Mouse (Mus musculus): ENCODE measurements at regions not wholly inside any gene's neighbourhood (a gene's known extent, or its start where the extent isn't known, plus 50 kb on each side); places are given as distances from the start of the nearest gene placed in this dataset.

DNA sequence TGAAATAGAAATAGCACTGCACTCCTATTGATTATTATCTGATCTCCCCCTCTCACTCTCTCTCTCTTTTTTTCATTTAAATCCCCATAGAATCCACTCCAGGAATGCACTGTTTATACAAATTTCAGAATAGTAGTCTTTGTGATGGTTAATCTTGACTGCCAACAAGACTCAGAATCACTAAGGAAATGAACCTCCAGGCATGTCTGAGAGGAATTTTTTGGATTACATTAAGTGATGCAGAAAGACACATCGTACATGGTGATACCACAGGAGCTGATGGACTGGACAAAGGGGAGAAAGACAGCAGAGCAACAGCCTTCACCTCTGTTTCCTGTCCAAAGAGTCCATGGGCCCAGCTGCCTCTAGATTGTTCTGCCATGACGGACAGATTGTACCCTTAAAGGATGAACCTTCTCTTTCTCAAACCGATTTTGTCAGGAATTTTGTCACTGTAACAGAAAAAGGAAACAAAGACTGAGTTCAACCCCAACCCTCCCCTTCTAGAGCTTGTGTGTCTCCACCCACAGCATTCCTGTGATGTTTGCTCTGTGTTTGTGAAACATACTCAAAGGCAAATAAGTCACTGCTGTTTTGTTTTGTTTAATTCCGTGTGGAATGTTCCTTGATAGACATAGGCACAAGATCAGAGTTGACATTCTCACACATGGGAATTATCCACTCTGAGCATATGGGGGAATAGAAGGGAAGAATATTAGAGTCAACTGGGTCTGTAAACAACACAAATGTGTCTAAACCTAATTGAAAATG lies 59.1 kb upstream of the Gm34302 start:
- no peak for DNase-seq (ENCODE audit: low spot score)

DNA sequence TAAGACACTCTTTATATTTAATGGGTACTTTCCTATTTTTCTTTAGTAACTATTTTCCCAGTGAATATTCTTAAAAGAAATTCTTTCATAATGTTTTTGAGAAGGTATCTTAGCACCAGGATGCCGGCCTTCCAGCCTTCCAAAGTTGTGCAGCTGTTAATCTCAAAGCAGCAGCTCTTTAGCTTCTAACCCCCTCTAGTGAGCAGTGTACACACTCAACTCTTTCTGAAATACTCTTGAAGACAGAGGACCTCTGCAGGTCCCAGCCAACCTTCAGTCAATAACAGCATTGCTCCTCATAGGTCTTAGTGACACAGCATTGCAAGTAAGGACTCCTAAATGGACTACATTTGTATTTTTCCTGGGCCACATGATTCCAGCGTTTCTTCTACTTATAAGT lies 55.2 kb upstream of the Gm34302 start:
- DNase-seq (ENCODE audit: low spot score), result no peak

DNA sequence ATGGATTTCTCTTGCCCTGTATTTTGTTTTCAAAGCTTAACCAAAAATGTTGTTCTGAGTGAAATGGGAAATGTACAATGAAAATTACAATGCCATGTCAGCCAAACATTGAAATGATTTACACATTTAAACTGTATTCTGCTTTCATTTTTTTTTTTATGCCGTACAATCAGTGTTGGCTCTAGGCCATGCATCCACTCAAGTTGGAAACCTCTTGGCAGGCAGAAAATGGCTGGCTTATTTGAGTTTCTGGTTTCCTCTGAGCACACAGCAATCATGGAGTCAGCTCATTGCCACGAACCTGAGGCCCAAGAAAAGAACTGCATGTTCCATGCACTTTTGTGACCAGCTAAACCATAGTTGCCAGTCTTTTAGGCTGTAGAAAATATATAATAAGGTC lies 50.5 kb upstream of the Gm34302 start:
- DNase-seq (ENCODE audit: low spot score), result no peak
